Mouse (Mus musculus) intestine, embryonic 16.5 days (tissue): ENCODE results near the gene Nr1i2. TPM values are rescaled to one million over a fixed set of nuclear protein-coding genes. Genes with fewer than 3 reads are reported as not detected.

ENCODE experiments used
- ATAC-seq: fragments of 200-750 bp; cut with Nextera tagmentation; 2 replicates; pipeline ENCODE4 v1.8.0; 2017; ENCODE audit warnings: moderate TSS enrichment, moderate library complexity
- H3K27ac ChIP-seq: fragments of 300-500 bp; sonication (generic); 2 replicates; pipeline ENCODE4 v1.5.1; 2014; ENCODE audit warnings: mild to moderate bottlenecking, low read length
- H3K27me3 ChIP-seq: fragments of 300-500 bp; sonication (generic); replicated peaks from 2 replicates; pipeline ENCODE4 v1.6.1; 2014; ENCODE audit warnings: low read length, control low read depth, mixed read lengths; ENCODE audit not compliant: control insufficient read depth, insufficient read depth
- H3K36me3 ChIP-seq: fragments of 300-500 bp; sonication (generic); 2 replicates; pipeline ENCODE4 v1.6.1; 2014; ENCODE audit warnings: low read length, control low read depth; ENCODE audit not compliant: control insufficient read depth, insufficient read depth
- H3K4me1 ChIP-seq: fragments of 300-500 bp; sonication (generic); 2 replicates; pipeline ENCODE4 v1.6.1; 2014; ENCODE audit warnings: low read length, control low read depth, mixed read lengths; ENCODE audit not compliant: control insufficient read depth, insufficient read depth
- H3K4me2 ChIP-seq: fragments of 300-500 bp; sonication (generic); 2 replicates; pipeline ENCODE4 v1.6.1; 2014; ENCODE audit warnings: low read depth, low read length, control low read depth
- H3K4me3 ChIP-seq: fragments of 300-500 bp; sonication (generic); 2 replicates; pipeline ENCODE4 v1.5.1; 2014; ENCODE audit warnings: mild to moderate bottlenecking, low read length
- H3K9ac ChIP-seq: fragments of 300-500 bp; sonication (generic); 2 replicates; pipeline ENCODE4 v1.6.1; 2014; ENCODE audit warnings: low read depth, low read length
- H3K9me3 ChIP-seq: fragments of 300-500 bp; sonication (generic); 2 replicates; pipeline ENCODE4 v1.6.1; 2016; ENCODE audit warnings: low read length, control low read depth; ENCODE audit not compliant: control insufficient read depth
- WGBS: fragments of 180-500 bp; shearing (Covaris S2); extraction: QIAGEN DNeasy Blood & Tissue Kit; methylation state at CpG from one replicate; pipeline ENCODE4 v1.1.7; 2014; 5-methylcytosine and 5-hydroxymethylcytosine counted together
- polyA plus RNA-seq: library from polyadenylated mRNA; unstranded; fragments of >200 nt; fragmentation: Nextera tagmentation; extraction: Ambion mirVana; gene quantifications from 2 replicates; pipeline ENCODE4 v1.2.1, GENCODE M21; 2015

Nr1i2 gene
- polyA plus RNA-seq, 1 experiment from 2014 or later = 17.9 TPM

DNA sequence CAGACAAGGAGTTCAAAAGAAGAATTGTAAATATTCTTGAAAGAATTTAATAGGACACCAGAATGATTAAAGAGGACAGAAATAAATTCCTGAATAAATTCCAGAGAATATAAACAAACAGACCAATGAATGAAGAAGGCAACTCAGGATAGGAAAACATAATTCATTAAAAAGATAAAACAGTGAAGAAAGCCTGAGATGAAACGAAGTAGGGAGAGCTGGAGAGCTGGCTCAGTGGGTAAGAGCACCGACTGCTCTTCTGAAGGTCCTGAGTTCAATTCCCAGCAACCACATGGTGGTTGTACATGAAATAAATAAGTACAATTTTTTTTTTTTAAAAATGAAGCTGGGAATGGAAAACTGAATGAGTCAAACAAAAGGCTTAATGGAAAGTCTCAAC, 19.9 kb downstream of the Nr1i2 start:
- Histone ChIP-seq H3K4me1 (0 out of 2 replicates have a peak, but pooled peaks cover 2% of the 10 kb centered on the region), H3K4me3 (no peak overlapping the region), H3K27me3 (no peaks in the 10 kb centered on the region), H3K9me3 (no peaks in the 10 kb centered on the region), H3K27ac (no peak overlapping the region), H3K4me2 (no peak overlapping the region), H3K9ac (no peak overlapping the region), H3K36me3 (no peaks in the 10 kb centered on the region)
- 66% methylated on average over 2 of the region's 2 CpGs for WGBS
- no peak for ATAC-seq

DNA sequence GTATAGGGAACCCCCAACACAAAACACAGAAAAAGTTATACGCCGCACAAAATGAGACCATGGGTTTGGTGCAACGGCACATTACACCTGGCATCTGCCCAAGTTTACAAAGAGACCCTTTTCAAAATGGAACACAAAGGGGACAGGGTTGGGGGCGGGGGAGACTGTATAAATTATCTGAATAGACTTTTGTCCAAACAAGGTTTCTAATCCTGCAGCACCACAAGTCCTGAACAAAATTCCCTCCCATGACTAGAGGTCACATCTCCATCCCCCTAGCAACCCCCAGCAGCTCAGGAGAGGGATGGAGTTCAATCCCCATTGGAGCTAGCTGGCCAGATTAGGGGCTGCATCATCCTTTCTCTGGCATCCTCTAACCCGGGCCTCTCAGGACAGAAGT, 22.1 kb downstream of the Nr1i2 start:
- no peak overlapping the region for H3K9ac ChIP-seq
- H3K4me3 ChIP-seq = no peak overlapping the region
- H3K27ac ChIP-seq = no peak overlapping the region
- 0 out of 2 replicates have a peak, but pooled peaks cover 2% of the 10 kb centered on the region for H3K4me1 ChIP-seq
- ATAC-seq = no peak
- H3K9me3 ChIP-seq = no peaks in the 10 kb centered on the region
- no peaks in the 10 kb centered on the region for H3K36me3 ChIP-seq
- no peaks in the 10 kb centered on the region for H3K27me3 ChIP-seq
- no peak overlapping the region for H3K4me2 ChIP-seq
- 70% methylated on average over 5 of the region's 5 CpGs for WGBS

DNA sequence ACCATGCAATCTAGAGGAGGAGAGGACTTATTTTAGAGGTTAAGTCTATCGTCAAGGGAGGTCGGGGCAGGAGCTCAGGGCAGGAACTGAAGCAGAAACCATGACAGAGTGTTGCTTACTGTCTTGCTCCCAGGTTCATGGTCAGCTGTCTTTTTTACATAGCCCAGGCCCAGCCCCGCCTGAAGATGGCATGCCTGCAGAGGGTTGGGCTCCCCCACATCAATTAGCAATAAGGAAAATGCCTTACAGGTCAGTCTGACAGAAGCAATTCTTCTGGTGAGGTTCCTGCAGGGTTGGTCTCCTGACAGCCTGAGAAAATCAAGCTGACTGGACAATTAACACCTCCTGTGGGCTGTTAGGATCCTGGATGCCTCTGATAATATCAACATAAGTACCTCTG, 23.0 kb downstream of the Nr1i2 start:
- ATAC-seq = peak; percentile 74
- Histone ChIP-seq H3K4me1 (0 out of 2 replicates have a peak, but pooled peaks cover 2% of the 10 kb centered on the region), H3K4me2 (no peak overlapping the region), H3K36me3 (no peaks in the 10 kb centered on the region), H3K27ac (no peak overlapping the region), H3K9ac (no peak overlapping the region), H3K4me3 (no peak overlapping the region), H3K9me3 (no peaks in the 10 kb centered on the region), H3K27me3 (no peaks in the 10 kb centered on the region)
- 36% methylated on average over 3 of the region's 3 CpGs for WGBS

DNA sequence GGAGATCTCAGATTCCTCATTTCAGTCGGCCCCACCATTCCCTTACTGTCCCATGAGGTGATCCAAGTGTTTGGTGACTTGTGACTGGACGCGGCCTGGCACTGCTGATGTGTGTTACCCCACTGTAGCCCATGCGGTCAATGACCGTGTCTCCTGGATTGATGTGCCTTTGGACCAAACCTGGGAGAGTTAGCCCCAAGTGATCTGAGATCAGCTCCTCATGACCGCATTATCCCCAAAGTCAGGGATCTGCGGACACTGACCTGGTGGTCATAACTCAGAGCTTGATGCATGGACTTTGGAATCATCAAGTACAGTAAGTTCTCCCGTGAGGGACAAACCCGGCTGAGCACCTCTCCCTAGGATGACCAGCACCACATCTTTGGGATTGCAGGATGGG, 38.7 kb downstream of the Nr1i2 start:
- no peak overlapping the region for H3K9ac ChIP-seq
- no peaks in the 10 kb centered on the region for H3K4me1 ChIP-seq
- H3K4me3 ChIP-seq = no peak overlapping the region
- no peak for ATAC-seq
- H3K9me3 ChIP-seq = no peaks in the 10 kb centered on the region
- H3K27me3 ChIP-seq = no peaks in the 10 kb centered on the region
- no peak overlapping the region for H3K4me2 ChIP-seq
- no peak overlapping the region for H3K27ac ChIP-seq
- 84% methylated on average over 9 of the region's 9 CpGs for WGBS
- peaks cover 5% of the 10 kb centered on the region; the same call in 1 of the 2 replicates for H3K36me3 ChIP-seq

DNA sequence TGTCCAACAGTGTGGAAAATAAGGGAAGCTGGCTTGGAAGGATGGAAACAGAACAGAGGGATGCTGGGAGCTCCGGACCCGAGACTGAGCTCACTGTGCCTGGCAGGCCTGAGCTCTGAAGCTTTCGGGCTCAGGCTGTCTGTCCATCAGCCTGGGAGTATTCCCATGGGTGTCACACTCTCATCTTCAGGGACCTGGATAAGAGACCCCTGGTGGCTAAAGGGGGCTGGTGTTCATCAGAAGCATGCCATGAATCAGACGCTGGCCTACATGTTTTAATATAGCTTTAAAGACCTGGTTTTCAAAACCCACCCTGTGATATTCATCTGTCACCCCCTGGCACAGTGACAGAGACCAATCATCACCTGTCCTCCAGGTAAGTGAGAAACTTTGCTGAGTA, 39.5 kb downstream of the Nr1i2 start:
- no peak overlapping the region for H3K9ac ChIP-seq
- no peaks in the 10 kb centered on the region for H3K4me1 ChIP-seq
- no peaks in the 10 kb centered on the region for H3K27me3 ChIP-seq
- WGBS = 85% methylated on average over 4 of the region's 4 CpGs
- no peak overlapping the region for H3K27ac ChIP-seq
- H3K4me3 ChIP-seq = no peak overlapping the region
- ATAC-seq = no peak
- no peak overlapping the region for H3K4me2 ChIP-seq
- peaks cover 5% of the 10 kb centered on the region; the same call in 1 of the 2 replicates for H3K36me3 ChIP-seq
- no peaks in the 10 kb centered on the region for H3K9me3 ChIP-seq

DNA sequence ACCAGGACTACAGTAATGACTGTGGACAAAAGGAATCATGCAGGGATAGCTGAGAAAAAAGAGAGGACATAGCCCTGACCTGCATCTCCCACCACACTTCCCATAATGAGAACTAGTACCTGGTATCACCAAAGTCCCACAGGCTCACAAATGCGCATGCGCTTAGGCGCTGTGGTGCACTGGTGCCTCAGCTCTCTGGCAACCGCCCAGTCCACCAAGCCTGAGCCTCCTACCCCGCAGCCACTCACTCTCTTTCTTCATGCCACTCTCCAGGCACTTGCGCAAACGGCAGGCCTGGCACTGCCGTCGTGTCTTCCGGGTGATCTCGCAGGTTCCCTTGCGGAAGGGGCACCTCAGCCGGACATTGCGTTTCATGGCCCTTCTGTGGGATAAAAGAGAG, 40.6 kb downstream of the Nr1i2 start:
- no peak for ATAC-seq
- 77% methylated on average over 14 of the region's 14 CpGs for WGBS
- H3K36me3 ChIP-seq = peaks cover 5% of the 10 kb centered on the region; the same call in 1 of the 2 replicates
- no peak overlapping the region for H3K4me2 ChIP-seq
- H3K9ac ChIP-seq = no peak overlapping the region
- no peaks in the 10 kb centered on the region for H3K27me3 ChIP-seq
- H3K27ac ChIP-seq = no peak overlapping the region
- no peaks in the 10 kb centered on the region for H3K4me1 ChIP-seq
- no peaks in the 10 kb centered on the region for H3K9me3 ChIP-seq
- H3K4me3 ChIP-seq = no peak overlapping the region

DNA sequence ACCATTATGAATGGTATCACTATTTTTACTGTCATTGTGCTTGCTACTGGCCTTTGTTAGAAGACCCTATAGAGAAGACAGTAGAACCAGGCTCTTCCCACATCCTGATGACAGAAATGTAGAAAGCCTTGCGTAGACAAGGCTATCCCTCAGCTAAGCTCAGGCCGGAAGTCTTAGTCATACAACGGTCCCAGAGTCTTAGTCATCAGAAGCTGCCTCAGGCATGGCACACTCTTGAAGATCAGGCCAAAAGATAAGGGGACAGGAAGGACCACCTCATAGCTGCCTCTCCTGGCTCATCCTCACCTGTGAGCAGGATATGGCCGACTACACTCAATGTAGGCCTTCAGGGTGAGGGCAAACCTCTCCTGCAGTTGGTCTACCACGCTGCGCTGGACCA, 44.2 kb downstream of the Nr1i2 start:
- no peak overlapping the region for H3K9ac ChIP-seq
- H3K27me3 ChIP-seq = no peaks in the 10 kb centered on the region
- H3K9me3 ChIP-seq = no peaks in the 10 kb centered on the region
- H3K4me1 ChIP-seq = no peaks in the 10 kb centered on the region
- H3K36me3 ChIP-seq = peaks cover 4% of the 10 kb centered on the region; the same call in 1 of the 2 replicates
- WGBS = 92% methylated on average over 6 of the region's 6 CpGs
- no peak overlapping the region for H3K4me2 ChIP-seq
- no peak overlapping the region for H3K4me3 ChIP-seq
- no peak overlapping the region for H3K27ac ChIP-seq
- no peak for ATAC-seq

DNA sequence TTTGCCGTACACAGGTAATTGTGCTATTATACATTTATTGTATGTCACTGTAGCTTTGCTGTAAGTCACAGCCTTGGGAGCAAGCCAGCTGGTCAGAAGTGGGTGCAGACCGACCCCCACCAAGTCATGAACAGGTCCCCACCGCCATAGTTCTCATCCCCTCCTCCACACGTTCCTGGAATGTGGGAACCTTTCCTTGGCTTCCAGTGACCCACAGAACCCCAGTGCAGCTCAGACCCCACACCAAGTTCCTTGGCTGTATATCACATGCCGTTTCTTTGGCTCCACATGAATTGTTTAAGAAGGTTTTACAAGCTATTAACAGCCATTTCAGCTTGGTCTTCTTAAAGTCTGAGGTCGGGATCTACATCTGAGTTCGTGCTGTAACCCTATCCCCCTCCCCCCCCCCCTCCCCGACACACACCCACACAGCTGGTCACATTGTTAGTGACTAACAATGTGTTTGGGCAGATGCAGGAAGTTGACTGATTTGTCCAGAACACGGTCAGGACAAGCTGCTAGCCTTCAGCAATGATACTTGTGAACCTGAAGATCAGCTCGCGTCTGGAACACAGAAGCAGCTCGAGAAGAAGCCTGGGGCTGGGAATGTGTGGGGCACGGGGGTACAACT, 46.2 kb downstream of the Nr1i2 start:
- H3K4me3 ChIP-seq = no peak overlapping the region
- no peak for ATAC-seq
- 39% methylated on average over 13 of the region's 13 CpGs for WGBS
- H3K9me3 ChIP-seq = no peaks in the 10 kb centered on the region
- H3K36me3 ChIP-seq = no peaks in the 10 kb centered on the region
- H3K4me1 ChIP-seq = no peaks in the 10 kb centered on the region
- H3K27ac ChIP-seq = no peak overlapping the region
- no peak overlapping the region for H3K9ac ChIP-seq
- no peak overlapping the region for H3K4me2 ChIP-seq
- no peaks in the 10 kb centered on the region for H3K27me3 ChIP-seq

DNA sequence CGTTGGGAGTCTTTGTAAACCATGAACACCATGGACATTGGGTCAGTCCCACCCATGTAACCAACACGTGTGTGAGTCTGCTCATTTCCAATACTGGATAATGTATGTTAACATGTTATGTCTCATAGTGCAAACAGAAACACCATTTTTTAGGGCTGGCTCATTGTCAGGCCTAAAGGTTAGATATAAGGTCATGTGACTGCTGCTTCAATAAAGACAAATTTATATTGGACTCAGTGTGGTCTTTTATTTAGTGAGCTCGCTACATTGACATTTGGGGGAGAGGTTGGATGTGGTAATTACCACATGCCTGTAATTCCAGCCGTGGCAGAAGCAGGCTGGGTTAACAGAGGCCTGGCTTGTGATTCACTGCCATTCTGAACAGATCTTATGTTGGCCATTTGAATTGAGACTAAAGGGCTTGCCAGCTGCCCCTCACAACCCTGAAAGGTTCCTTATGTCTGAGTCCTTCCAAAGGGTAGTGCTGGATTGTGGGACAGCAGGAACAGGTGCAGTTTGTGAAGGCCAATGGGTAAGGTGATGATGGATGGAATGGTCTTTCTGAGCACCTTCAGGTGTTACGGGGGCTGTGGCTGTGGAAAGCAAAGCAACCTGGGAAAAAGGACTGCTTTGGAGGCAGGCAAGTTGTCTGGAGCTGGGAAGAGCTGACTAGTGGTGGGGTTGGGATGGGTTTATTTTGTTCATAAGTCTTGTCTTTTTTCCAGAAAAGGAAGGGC, 48.6 kb downstream of the Nr1i2 start:
- H3K36me3 ChIP-seq = peaks cover 4% of the 10 kb centered on the region; the same call in 1 of the 2 replicates
- WGBS = 74% methylated on average over 5 of the region's 5 CpGs
- H3K27ac ChIP-seq = no peak overlapping the region
- no peak overlapping the region for H3K4me3 ChIP-seq
- H3K9me3 ChIP-seq = no peaks in the 10 kb centered on the region
- H3K4me1 ChIP-seq = no peaks in the 10 kb centered on the region
- H3K4me2 ChIP-seq = no peak overlapping the region
- H3K27me3 ChIP-seq = no peaks in the 10 kb centered on the region
- H3K9ac ChIP-seq = no peak overlapping the region
- 0 out of 2 replicates have a peak, but pooled peaks have one; percentile 9 for ATAC-seq
